Mouse (Mus musculus) megakaryocyte progenitor cell, adult 5-6 weeks (primary cell): ENCODE results near the gene Lrpap1. TPM values are rescaled to one million over a fixed set of nuclear protein-coding genes. Genes with fewer than 3 reads are reported as not detected.

Experiments
- ATAC-seq: replicated peaks from 2 replicates; pipeline ENCODE4 v1.8.0; 2016; ENCODE audit warnings: mild to moderate bottlenecking, moderate TSS enrichment, inconsistent platforms; ENCODE audit not compliant: poor library complexity
- total RNA-seq, 2 experiments: library from RNA; stranded (forward) in 1 of 2; stranded (reverse) in 1 of 2; fragments of 157-497, 149-512 nt in 1 of 2; fragments of 200-1000 nt in 1 of 2; gene quantifications; 2 replicates each; pipeline versions ENCODE4 v1.2.3 to v1.2.4; 2015 to 2017

Lrpap1 gene
- total RNA-seq (2015): 32.4 and 41.8 TPM in 2 replicates
- 66.7 and 69.5 TPM in 2 replicates for total RNA-seq (2017)

GRCm38 (mm10) chr5:35104960-35105921, at the start of gene Lrpap1:
Lrpap1 (minus strand) TSS chr5:35105766.
- peak; percentile 84 for ATAC-seq

GRCm38 (mm10) chr5:35149939-35150338, 44.4 kb upstream of the Lrpap1 start:
- ATAC-seq: no peak

DNA sequence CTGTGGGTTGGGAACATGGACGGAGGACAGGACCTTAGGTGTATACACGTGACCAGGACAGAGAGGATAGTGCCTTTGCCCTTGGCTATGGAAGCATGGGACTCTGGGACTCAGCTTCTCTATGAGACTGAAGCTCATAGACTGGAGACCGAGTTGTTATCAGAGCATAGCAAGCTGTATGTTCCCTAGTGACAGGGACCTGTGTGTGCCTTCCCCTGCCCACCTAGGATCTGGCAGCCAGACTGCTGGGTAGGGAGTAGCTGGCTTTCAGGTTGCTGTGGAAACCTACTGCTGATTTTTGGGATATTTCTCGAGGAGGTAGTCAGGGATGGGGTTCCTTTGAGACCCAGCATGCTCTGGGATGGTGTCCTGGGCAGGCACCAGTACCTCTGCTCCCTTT, 44.0 kb upstream of the Lrpap1 start:
- ATAC-seq: no peak

- ATAC-seq: no peak
Measured at GRCm38 (mm10) chr5:35147963-35148767, 42.6 kb upstream of the Lrpap1 start.

DNA sequence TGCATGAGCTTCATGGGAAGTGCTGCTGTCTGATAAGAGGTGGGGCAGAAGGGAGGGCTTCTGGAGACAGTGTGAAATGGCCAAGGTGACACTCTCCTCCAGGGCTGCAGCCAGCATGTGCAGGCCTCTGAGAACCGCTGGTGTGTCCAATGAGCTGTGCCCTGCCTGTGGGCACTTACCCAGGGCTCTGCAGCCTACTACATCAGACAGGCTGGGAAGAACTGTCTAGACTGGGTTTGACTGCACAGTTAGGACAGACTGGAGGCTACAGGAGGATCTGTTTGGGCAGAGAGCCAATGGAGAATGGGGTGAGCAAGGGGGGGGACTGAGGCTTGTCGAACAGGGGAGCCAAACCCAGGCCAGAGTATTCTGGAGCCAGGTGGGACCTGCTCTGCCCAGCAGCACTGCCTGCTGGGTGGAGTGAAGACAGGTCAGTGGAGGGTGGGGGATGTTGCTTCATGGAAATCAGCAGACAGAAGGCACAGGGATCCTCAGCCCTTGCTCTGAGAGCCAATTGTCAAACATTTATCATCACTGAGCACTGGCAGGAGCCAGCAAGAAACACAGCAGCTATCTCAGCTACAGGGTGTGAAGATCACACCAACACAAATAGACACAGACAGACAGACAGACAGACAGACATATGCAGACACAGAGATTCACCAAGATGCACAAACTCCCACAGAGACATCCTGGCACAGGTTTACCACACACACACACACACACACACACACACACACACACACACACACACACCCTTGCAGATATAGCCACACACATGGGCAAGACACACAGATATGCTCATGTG, 41.8 kb upstream of the Lrpap1 start:
- ATAC-seq: no peak

DNA sequence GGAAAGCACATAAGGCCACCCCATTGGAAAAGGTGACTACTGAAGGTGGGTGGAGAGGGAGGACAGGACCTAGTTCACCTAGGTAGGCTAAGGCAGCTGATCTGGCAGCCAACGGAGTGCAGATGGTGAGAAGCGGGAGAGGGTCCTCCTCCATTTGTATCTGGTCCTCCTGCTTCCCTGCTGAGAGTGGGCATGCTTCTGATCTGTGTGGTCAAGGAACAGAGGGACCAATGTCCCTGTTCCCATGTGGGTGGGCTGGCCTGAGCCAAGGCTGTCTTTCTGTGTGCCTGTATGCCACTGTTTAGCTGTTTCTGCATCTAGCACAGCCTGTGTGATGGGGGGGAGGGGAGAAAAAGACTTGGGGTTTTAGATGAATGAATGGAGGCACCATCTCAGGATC, 41.2 kb upstream of the Lrpap1 start:
- ATAC-seq: no peak

GRCm38 (mm10) chr5:35144716-35145115, 39.1 kb upstream of the Lrpap1 start:
- ATAC-seq: no peak

DNA sequence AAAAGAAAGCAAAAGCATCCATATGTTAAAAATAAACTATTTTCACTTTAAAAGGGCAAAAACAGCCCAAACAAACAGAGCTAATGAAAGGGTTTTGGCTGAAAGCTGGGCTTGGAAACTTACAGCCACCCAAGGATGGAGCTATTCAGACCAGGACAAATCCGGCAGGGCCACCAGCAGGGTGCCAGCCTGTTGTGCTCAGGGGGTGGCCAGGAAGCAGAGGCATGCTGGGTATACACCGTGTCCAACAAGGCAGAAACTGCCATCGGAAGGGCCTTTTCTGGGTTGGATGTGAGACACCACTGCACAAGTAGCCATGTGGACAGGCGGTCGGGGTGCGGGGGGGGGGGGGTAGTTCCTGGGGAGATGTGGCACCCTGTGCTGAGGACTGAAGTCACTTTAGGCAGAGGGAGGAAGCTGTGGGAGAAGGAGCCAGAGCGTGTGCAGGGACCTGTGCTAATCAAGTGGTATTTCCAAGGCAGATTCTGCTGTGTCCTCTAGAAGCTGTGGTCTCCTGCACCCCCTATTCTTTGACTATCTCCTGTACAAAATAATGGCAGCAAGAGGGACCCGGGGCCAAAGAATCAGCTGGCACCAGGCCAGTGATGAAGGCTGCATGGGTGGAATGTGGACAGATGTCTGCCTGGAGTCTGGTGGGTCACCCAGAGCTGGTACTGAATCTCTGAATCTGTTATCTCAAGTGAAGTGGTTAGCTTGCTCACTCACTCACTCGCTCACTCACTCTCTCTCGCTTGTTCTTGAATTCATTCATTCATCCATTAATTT, 38.1 kb upstream of the Lrpap1 start:
- no peak for ATAC-seq

DNA sequence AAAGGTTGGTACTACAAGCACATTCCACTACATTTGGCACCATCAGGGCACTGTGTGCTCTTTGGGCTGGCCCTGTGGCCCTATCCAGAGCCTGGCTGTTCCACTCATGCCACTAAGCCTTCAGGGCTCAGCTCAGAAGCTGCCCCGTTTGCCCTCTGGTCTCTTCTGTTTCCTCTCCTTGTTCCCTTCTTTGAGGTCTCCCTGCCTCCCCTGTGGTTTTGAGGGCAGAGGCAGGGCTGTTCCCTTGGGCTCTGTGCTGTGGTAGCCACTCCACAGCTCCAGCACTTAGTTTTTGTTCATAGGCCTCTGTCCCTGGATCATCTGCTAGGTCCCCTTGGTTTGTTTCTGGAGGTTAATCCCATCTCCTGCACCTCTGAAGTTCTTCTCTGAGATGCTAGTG, 37.3 kb upstream of the Lrpap1 start:
- peak; percentile 52; the same call in 1 of the 2 replicates for ATAC-seq

- no peak for ATAC-seq
Measured at GRCm38 (mm10) chr5:35141316-35141715, 35.8 kb upstream of the Lrpap1 start.

DNA sequence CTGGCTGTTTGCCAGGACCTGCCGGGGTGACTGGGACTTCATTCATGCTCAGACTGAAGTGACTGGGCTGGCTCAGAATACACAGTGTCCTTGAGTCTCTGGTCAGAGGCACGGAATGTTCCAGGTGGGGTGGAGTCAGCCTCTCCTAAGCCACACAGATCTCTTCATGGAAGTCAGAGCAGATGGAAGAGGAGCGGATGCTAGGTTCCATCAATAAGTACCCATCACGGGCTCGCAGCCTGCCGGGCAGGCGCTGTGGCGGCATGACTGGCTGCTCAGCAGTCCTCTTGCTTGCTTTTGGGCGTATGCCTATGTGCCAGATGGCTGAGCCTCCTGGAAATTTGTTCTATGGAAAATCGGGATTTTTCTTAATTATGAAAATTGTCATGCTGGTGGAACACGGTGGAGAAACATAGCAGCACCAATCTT, 32.6 kb upstream of the Lrpap1 start:
- ATAC-seq: no peak

GRCm38 (mm10) chr5:35137510-35138182, 32.1 kb upstream of the Lrpap1 start:
- no peak for ATAC-seq

DNA sequence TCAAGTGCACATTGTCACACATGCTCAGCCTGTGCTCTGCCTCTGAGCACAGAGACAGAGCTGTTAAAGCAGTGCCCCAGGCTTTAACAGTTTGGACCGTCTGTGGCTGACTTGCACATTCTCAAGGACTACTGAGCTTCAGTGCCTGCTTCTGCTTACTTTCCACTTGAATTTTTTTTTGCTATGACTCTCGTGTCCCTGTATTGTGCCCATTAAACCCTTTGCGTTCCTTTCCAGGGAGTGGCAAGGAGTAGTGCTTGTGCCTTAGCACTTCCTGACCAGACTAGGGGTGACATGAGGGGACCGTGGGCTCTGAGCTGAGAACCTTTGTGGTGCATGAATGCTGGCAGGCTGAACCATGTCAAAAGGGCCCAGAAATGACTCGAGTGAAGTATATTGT, 30.3 kb upstream of the Lrpap1 start:
- ATAC-seq: no peak

DNA sequence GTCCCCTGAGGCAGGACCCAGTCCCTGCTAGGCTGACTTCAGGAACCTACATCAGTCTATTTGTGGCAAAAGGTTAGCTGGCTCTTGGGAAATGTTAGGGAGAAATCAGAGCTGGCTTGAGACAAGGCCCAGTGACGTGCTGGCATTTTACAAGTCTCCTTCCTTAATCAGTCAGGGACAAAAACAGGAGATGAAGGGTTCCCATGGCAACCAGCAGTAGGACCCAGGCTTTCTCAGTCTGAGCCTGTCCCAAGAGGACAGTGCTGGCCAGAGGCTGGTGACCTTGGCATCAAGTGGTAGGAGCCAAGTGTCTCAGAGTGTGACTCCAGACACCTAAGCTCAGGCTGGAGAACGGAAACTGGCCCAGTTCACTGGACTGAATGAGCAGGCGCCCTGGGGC, 28.7 kb upstream of the Lrpap1 start:
- ATAC-seq: no peak

DNA sequence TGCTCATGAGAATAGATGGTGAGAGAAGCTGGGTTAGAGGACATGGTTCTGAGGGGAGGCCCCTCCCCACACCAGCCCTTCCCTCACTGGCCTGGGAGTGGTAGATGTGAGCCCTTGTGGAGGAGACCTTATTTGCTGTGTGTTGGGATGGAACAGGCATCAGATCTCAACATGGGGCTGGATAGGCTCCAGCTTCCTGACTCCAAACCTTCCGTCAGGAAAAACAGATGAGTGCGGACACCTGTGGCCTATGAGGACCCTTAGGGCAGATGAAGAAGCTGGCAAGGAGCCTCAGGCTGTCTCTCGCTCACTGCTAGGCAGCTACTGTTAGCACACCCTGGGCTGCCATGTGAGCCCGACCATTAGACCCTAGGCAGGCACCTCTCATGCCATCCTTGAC, 27.9 kb upstream of the Lrpap1 start:
- ATAC-seq: no peak

- no peak for ATAC-seq
Measured at GRCm38 (mm10) chr5:35132278-35132980, 26.9 kb upstream of the Lrpap1 start.

DNA sequence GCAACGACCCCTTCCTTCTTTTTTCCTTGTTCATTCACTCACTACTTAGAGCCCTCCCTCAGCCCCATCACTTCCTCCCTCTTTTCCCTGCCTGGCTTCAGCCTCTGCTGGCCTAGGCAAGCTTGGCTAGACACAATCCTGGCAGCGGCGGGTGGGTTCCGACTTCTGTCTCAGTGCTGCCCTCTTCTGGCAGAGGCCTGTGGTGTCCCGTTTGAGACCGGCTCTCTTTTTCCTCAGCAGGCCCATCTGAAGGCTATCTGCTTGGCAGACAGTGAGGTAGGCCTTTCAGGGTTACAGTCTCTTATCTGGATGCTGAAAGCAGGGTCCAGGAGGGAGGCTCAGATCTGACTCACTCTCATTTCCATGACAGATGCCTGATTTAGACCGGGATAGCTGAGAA, 26.2 kb upstream of the Lrpap1 start:
- peak; percentile 95 for ATAC-seq

DNA sequence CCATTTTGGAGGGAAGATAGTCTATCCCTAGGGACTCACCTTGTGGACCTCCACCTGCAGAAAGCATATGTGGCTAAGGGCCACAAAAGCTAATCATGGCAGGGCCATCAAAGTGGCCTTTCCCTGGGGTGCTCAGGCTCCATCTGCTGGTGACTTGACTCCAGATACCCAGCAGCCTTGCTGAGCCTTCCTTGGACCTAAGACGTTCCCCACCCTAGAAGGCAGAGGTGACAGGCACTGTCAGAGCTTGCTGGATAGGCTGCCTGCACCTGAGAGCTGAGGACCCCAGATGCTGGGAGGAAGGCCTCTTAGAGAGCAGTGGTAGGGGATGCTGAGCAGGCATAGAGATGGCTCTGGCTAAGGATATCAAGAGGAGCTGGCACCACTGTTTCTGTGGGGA, 25.7 kb upstream of the Lrpap1 start:
- ATAC-seq: peak; percentile 37; the same call in 1 of the 2 replicates

DNA sequence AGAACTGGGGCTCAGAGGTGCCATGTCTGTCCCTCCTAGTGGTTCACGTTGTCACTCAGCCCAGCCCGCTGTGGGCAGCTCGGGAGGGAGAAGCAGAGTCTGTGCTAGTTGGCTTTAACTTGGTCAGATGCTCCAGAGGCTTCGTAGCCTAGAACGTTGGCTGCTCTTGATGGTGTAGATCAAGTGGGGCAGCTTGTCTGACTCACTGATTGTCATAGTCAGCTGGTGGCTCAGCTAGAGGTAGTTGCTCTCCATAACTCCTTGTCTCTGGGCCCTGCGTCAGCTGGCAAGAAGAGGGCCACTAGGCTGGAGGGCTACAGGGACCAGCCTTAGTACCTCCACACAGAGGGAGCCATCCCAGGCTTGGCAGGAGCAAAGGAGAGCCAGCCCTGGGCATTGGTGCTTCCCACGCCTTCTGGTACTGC, 24.2 kb upstream of the Lrpap1 start:
- no peak for ATAC-seq
